ENCODE assay signal across 8 mouse cellular contexts in the genomic region with DNA sequence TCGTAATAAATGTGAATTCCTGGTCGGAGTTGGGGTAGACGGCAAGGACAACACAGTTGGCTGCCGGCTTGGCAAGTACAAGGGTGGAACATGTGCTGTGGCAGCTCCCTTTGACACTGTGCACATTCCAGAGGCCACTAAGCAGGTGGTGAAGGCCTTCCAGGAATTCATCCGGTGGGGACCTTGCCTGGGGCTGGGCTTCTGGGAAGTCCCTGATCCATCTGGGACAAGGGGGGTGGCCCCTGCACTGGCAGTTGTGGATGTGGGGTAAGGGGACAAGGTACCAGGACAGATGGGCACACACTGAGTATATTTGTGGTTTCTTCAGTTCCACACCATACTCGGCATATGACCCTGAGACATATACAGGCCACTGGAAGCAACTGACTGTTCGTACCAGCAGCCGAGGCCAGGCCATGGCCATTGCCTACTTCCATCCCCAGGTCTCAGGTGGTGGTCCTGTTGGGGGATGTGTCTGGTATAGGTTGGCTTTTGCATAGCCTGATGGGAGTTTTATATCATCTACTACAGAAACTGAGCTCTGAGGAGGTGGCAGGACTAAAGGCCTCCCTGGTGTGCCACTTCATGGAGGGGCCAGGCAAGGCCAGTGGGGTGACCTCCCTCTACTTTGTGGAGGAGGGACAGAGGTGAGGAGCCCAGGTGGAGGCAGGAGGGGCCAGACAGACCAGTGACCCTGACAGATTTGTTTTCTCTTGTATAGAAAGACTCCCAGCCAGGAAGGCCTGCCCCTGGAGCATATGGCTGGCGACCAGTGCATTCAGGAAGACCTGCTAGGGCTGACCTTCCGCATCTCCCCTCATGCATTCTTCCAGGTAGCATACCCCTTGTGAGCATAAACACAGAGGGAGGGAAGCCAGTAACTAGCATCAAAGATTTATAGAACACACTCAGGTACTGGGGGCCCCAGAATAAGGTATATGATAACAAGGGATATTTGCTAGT. TPM values are rescaled to one million over a fixed set of nuclear protein-coding genes. Genes with fewer than 3 reads are reported as not detected.
DNase-seq lines count a peak whose midpoint lies in the region; ATAC-seq and TF ChIP-seq lines count a peak whose summit lies in the region.

No protein-coding gene starts in this region.

- peak overlapping the region; percentile 94 for H3K4me2 ChIP-seq in kidney, postnatal 0 days (ENCODE audit: low read length)
- peak overlapping the region; percentile 88 for H3K4me2 ChIP-seq in embryonic facial prominence, embryonic 14.5 days (ENCODE audit: low read depth, low read length)
- no peak overlapping the region for H3K4me2 ChIP-seq in intestine, postnatal 0 days (replicated peaks; ENCODE audit: low read depth)
- H3K4me2 ChIP-seq in midbrain, postnatal 0 days (ENCODE audit: low read depth, low read length, poor library complexity, severe bottlenecking), result peak overlapping the region; percentile 12; the same call in 1 of the 2 replicates

- H3K36me3 ChIP-seq in kidney, postnatal 0 days (ENCODE audit: insufficient read depth, low read length), result peaks cover 46% of the 10 kb centered on the region
- peaks cover 70% of the 10 kb centered on the region for H3K36me3 ChIP-seq in embryonic facial prominence, embryonic 14.5 days (ENCODE audit: control insufficient read depth, insufficient read depth, low read length)
- H3K36me3 ChIP-seq in intestine, postnatal 0 days (ENCODE audit: control insufficient read depth, insufficient read depth), result peaks cover 52% of the 10 kb centered on the region
- peaks cover 45% of the 10 kb centered on the region for H3K36me3 ChIP-seq in midbrain, postnatal 0 days (ENCODE audit: insufficient read depth, low read length)

- no peaks in the 10 kb centered on the region for H3K9me3 ChIP-seq in kidney, postnatal 0 days (replicated peaks; ENCODE audit: low read length)
- H3K9me3 ChIP-seq in embryonic facial prominence, embryonic 14.5 days (ENCODE audit: control insufficient read depth, low read length), result no peaks in the 10 kb centered on the region
- no peaks in the 10 kb centered on the region for H3K9me3 ChIP-seq in intestine, postnatal 0 days (ENCODE audit: control insufficient read depth)
- no peaks in the 10 kb centered on the region for H3K9me3 ChIP-seq in midbrain, postnatal 0 days (ENCODE audit: low read length)

- 55% methylated on average over 10 of the region's 10 CpGs for WGBS in kidney, postnatal 0 days
- 65% methylated on average over 10 of the region's 10 CpGs for WGBS in embryonic facial prominence, embryonic 14.5 days
- WGBS in intestine, postnatal 0 days, result 51% methylated on average over 10 of the region's 10 CpGs
- 57% methylated on average over 10 of the region's 10 CpGs for WGBS in midbrain, postnatal 0 days

- H3K4me1 ChIP-seq in kidney, postnatal 0 days (replicated peaks; ENCODE audit: insufficient read depth, low read length), result peaks cover 23% of the 10 kb centered on the region; the same call in 1 of the 2 replicates
- H3K4me1 ChIP-seq in embryonic facial prominence, embryonic 14.5 days (ENCODE audit: control insufficient read depth, insufficient read depth, low read length), result peaks cover 30% of the 10 kb centered on the region
- H3K4me1 ChIP-seq in intestine, postnatal 0 days (replicated peaks; ENCODE audit: control insufficient read depth, insufficient read depth, low read length), result 0 out of 2 replicates have a peak, but pooled peaks cover 8% of the 10 kb centered on the region
- peaks cover 10% of the 10 kb centered on the region for H3K4me1 ChIP-seq in midbrain, postnatal 0 days (ENCODE audit: insufficient read depth, low read length)

- no peak overlapping the region for H3K27ac ChIP-seq in kidney, postnatal 0 days
- no peak overlapping the region for H3K27ac ChIP-seq in embryonic facial prominence, embryonic 14.5 days (replicated peaks; ENCODE audit: low read depth, low read length)
- H3K27ac ChIP-seq in intestine, postnatal 0 days (ENCODE audit: low read depth, low read length), result peak overlapping the region; percentile 54; the same call in 1 of the 2 replicates
- H3K27ac ChIP-seq in midbrain, postnatal 0 days (ENCODE audit: low read depth, low read length), result no peak overlapping the region

- TF ChIP-seq CTCF in kidney, postnatal 0 days (IDR thresholded peaks at IDR 0.05; ENCODE audit: low read depth), result no peak
- TF ChIP-seq CTCF in intestine, postnatal 0 days (IDR thresholded peaks at IDR 0.05; ENCODE audit: low read depth), result no peak
- no peak for TF ChIP-seq CTCF in midbrain, postnatal 0 days (IDR thresholded peaks at IDR 0.05)

- no peak for ATAC-seq in kidney, postnatal 0 days (replicated peaks; ENCODE audit: low FRiP score, low read depth)
- no peak for ATAC-seq in embryonic facial prominence, embryonic 14.5 days (ENCODE audit: low read depth)
- no peak for ATAC-seq in intestine, postnatal 0 days
- no peak for ATAC-seq in midbrain, postnatal 0 days (ENCODE audit: low FRiP score)
- no peak for ATAC-seq in erythroid progenitor cell, adult 5-6 weeks (replicated peaks; ENCODE audit: low FRiP score, poor library complexity, severe bottlenecking)

- H3K27me3 ChIP-seq in kidney, postnatal 0 days (ENCODE audit: insufficient read depth, low read length), result no peaks in the 10 kb centered on the region
- no peaks in the 10 kb centered on the region for H3K27me3 ChIP-seq in embryonic facial prominence, embryonic 14.5 days (replicated peaks; ENCODE audit: control insufficient read depth, insufficient read depth, low read length)
- H3K27me3 ChIP-seq in intestine, postnatal 0 days (replicated peaks; ENCODE audit: control insufficient read depth, insufficient read depth, low read length), result no peaks in the 10 kb centered on the region
- H3K27me3 ChIP-seq in midbrain, postnatal 0 days (ENCODE audit: insufficient read depth, low read length), result no peaks in the 10 kb centered on the region

- H3K4me3 ChIP-seq in kidney, postnatal 0 days (replicated peaks; ENCODE audit: low read depth, low read length), result no peak overlapping the region
- peak overlapping the region; percentile 85 for H3K4me3 ChIP-seq in embryonic facial prominence, embryonic 14.5 days (ENCODE audit: low read depth, low read length)
- H3K4me3 ChIP-seq in intestine, postnatal 0 days (ENCODE audit: low read depth, low read length), result no peak overlapping the region
- H3K4me3 ChIP-seq in midbrain, postnatal 0 days (ENCODE audit: low read depth, low read length), result no peak overlapping the region

- DNase-seq in kidney, postnatal 0 days (ENCODE audit: low spot score), result no peak
- DNase-seq in kidney, adult 18-20 months, result no peak
- peak; percentile 29 for DNase-seq in embryonic facial prominence, embryonic 14.5 days (ENCODE audit: low spot score)
- DNase-seq in midbrain, postnatal 0 days (ENCODE audit: low spot score), result no peak
- DNase-seq in spleen, adult 18-20 months, result no peak
- DNase-seq in ovary, postnatal 36 days (ENCODE audit: low spot score), result no peak

- 0 out of 2 replicates have a peak overlapping the region, but pooled peaks have one; percentile 10 for H3K9ac ChIP-seq in kidney, postnatal 0 days (ENCODE audit: low read depth, low read length)
- peak overlapping the region; percentile 93 for H3K9ac ChIP-seq in embryonic facial prominence, embryonic 14.5 days (ENCODE audit: low read depth, low read length)
- H3K9ac ChIP-seq in intestine, postnatal 0 days (ENCODE audit: low read depth, low read length), result no peak overlapping the region
- no peak overlapping the region for H3K9ac ChIP-seq in midbrain, postnatal 0 days (replicated peaks; ENCODE audit: low read length, poor library complexity, severe bottlenecking)

RNA-seq across cellular contexts. Expression of a gene that starts 2.6 kb away (rescaled TPM):
- polyA plus RNA-seq in kidney, postnatal 0 days (2015; fragmentation: Nextera tagmentation; extraction: Ambion mirVana), result 457 and 487 TPM in 2 replicates
- polyA plus RNA-seq in embryonic facial prominence, embryonic 14.5 days (2014; fragmentation: Nextera tagmentation; extraction: Ambion mirVana), result 515 and 520 TPM in 2 replicates
- 229 and 231 TPM in 2 replicates for polyA plus RNA-seq in intestine, postnatal 0 days (2015; fragmentation: Nextera tagmentation; extraction: Ambion mirVana)
- 170 and 192 TPM in 2 replicates for total RNA-seq in midbrain, postnatal 0 days (2014; rRNA removed)
- polyA plus RNA-seq in midbrain, postnatal 0 days (2015; fragmentation: Nextera tagmentation; extraction: Ambion mirVana), result 412 and 447 TPM in 2 replicates
- total RNA-seq in erythroid progenitor cell, adult 5-6 weeks (2015; ENCODE audit: low replicate concordance), result 144 and 145 TPM in 2 replicates
- 76.8 and 133 TPM in 2 replicates for total RNA-seq in erythroid progenitor cell, adult 5-6 weeks (2017; ENCODE audit: low replicate concordance)

RNA-seq across cellular contexts. Expression of a gene that starts 2.6 kb away (rescaled TPM):
- 53.0 and 59.2 TPM in 2 replicates for polyA plus RNA-seq in kidney, postnatal 0 days (2015; fragmentation: Nextera tagmentation; extraction: Ambion mirVana)
- 79.1 and 83.5 TPM in 2 replicates for polyA plus RNA-seq in embryonic facial prominence, embryonic 14.5 days (2014; fragmentation: Nextera tagmentation; extraction: Ambion mirVana)
- polyA plus RNA-seq in intestine, postnatal 0 days (2015; fragmentation: Nextera tagmentation; extraction: Ambion mirVana), result 26.1 and 28.7 TPM in 2 replicates
- 55.5 and 57.4 TPM in 2 replicates for total RNA-seq in midbrain, postnatal 0 days (2014; rRNA removed)
- polyA plus RNA-seq in midbrain, postnatal 0 days (2015; fragmentation: Nextera tagmentation; extraction: Ambion mirVana), result 67.6 and 76.4 TPM in 2 replicates
- total RNA-seq in erythroid progenitor cell, adult 5-6 weeks (2015; ENCODE audit: low replicate concordance), result 51.2 and 52.4 TPM in 2 replicates
- total RNA-seq in erythroid progenitor cell, adult 5-6 weeks (2017; ENCODE audit: low replicate concordance), result 20.2 and 30.0 TPM in 2 replicates

RNA-seq across cellular contexts. Expression of a gene that starts 7.0 kb away (rescaled TPM):
- polyA plus RNA-seq in kidney, postnatal 0 days (2015; fragmentation: Nextera tagmentation; extraction: Ambion mirVana), result 0.91 and 3.0 TPM in 2 replicates
- polyA plus RNA-seq in embryonic facial prominence, embryonic 14.5 days (2014; fragmentation: Nextera tagmentation; extraction: Ambion mirVana), result 1.2 and 6.5 TPM in 2 replicates
- polyA plus RNA-seq in intestine, postnatal 0 days (2015; fragmentation: Nextera tagmentation; extraction: Ambion mirVana), result 1.2 and 1.5 TPM in 2 replicates
- total RNA-seq in midbrain, postnatal 0 days (2014; rRNA removed), result 0.57 TPM in 1 of 2 replicates, not detected in the other
- polyA plus RNA-seq in midbrain, postnatal 0 days (2015; fragmentation: Nextera tagmentation; extraction: Ambion mirVana), result 1.3 TPM in 1 of 2 replicates, not detected in the other
- total RNA-seq in erythroid progenitor cell, adult 5-6 weeks (2015; ENCODE audit: low replicate concordance), result not detected in 2 replicates
- total RNA-seq in erythroid progenitor cell, adult 5-6 weeks (2017; ENCODE audit: low replicate concordance), result 4.1 TPM in 1 of 2 replicates, not detected in the other

RNA-seq across cellular contexts. Expression of a gene that starts 16.2 kb away (rescaled TPM):
- 13.1 and 13.5 TPM in 2 replicates for polyA plus RNA-seq in kidney, postnatal 0 days (2015; fragmentation: Nextera tagmentation; extraction: Ambion mirVana)
- polyA plus RNA-seq in embryonic facial prominence, embryonic 14.5 days (2014; fragmentation: Nextera tagmentation; extraction: Ambion mirVana), result 23.6 and 25.4 TPM in 2 replicates
- 4.3 and 5.0 TPM in 2 replicates for polyA plus RNA-seq in intestine, postnatal 0 days (2015; fragmentation: Nextera tagmentation; extraction: Ambion mirVana)
- total RNA-seq in midbrain, postnatal 0 days (2014; rRNA removed), result 34.1 and 41.2 TPM in 2 replicates
- polyA plus RNA-seq in midbrain, postnatal 0 days (2015; fragmentation: Nextera tagmentation; extraction: Ambion mirVana), result 13.8 and 14.6 TPM in 2 replicates
- total RNA-seq in erythroid progenitor cell, adult 5-6 weeks (2015; ENCODE audit: low replicate concordance), result 1.4 TPM in 1 of 2 replicates, not detected in the other
- 2.2 TPM in 1 of 2 replicates, not detected in the other for total RNA-seq in erythroid progenitor cell, adult 5-6 weeks (2017; ENCODE audit: low replicate concordance)

RNA-seq across cellular contexts. Expression of a gene that starts 33.4 kb away (rescaled TPM):
- polyA plus RNA-seq in kidney, postnatal 0 days (2015; fragmentation: Nextera tagmentation; extraction: Ambion mirVana), result not detected in 2 replicates
- not detected in 2 replicates for polyA plus RNA-seq in embryonic facial prominence, embryonic 14.5 days (2014; fragmentation: Nextera tagmentation; extraction: Ambion mirVana)
- polyA plus RNA-seq in intestine, postnatal 0 days (2015; fragmentation: Nextera tagmentation; extraction: Ambion mirVana), result not detected in 2 replicates
- not detected in 2 replicates for total RNA-seq in midbrain, postnatal 0 days (2014; rRNA removed)
- polyA plus RNA-seq in midbrain, postnatal 0 days (2015; fragmentation: Nextera tagmentation; extraction: Ambion mirVana), result not detected in 2 replicates
- total RNA-seq in erythroid progenitor cell, adult 5-6 weeks (2015; ENCODE audit: low replicate concordance), result not detected in 2 replicates
- total RNA-seq in erythroid progenitor cell, adult 5-6 weeks (2017; ENCODE audit: low replicate concordance), result not detected in 2 replicates

Comparison
In these comparisons a context has a peak if more than half of its experiments do, and no peak if none do; other contexts are left out.
1. H3K9ac ChIP-seq: peak in kidney, postnatal 0 days (single experiment) and embryonic facial prominence, embryonic 14.5 days (single experiment); none in intestine, postnatal 0 days (single experiment) and midbrain, postnatal 0 days (single experiment).